Mouse (Mus musculus) erythroblast, embryonic 14.5 days (primary cell): ENCODE data around the gene Hoxa4. TPM values are rescaled to one million over a fixed set of nuclear protein-coding genes. Genes with fewer than 3 reads are reported as not detected.
A peak's percentile ranks its signal among the peaks of the same experiment; 100 is the strongest.

Experiments used
- H3K27me3 ChIP-seq: 2 replicates; pipeline ENCODE4 v1.6.1; 2012; ENCODE audit warnings: inconsistent platforms; ENCODE audit not compliant: control insufficient read depth
- H3K36me3 ChIP-seq: 2 replicates; pipeline ENCODE4 v1.6.1; 2012; ENCODE audit warnings: mild to moderate bottlenecking, inconsistent platforms; ENCODE audit not compliant: control insufficient read depth
- H3K4me1 ChIP-seq: 2 replicates; pipeline ENCODE4 v1.6.1; 2012; ENCODE audit warnings: inconsistent platforms; ENCODE audit not compliant: control insufficient read depth
- H3K4me3 ChIP-seq: replicated peaks from 2 replicates; pipeline ENCODE3; 2012; ENCODE audit warnings: moderate library complexity, mild to moderate bottlenecking, inconsistent platforms
- H3K9me3 ChIP-seq: 2 replicates; pipeline ENCODE4 v1.6.1; 2012; ENCODE audit warnings: low read length, inconsistent platforms, mixed read lengths; ENCODE audit not compliant: control insufficient read depth
- GATA1 ChIP-seq: IDR thresholded peaks from 2 replicates; pipeline ENCODE4 v1.6.1; 2012; ENCODE audit warnings: low read length, inconsistent platforms, mixed read lengths
- TAL1 ChIP-seq: IDR thresholded peaks from 3 replicates; pipeline ENCODE4 v1.6.1; 2012; ENCODE audit warnings: low read length, inconsistent platforms, mixed read lengths
- polyA plus RNA-seq: library from polyadenylated mRNA; stranded (reverse); fragments of >175 nt; gene quantifications from 2 replicates; pipeline ENCODE4 v1.2.3, GENCODE M21; 2012

Gene Hoxa4
- polyA plus RNA-seq, 1 experiment = not detected

GRCm38 (mm10) chr6:52223939-52224760 lies 32.6 kb upstream of the Hoxa4 start:
- H3K4me3 ChIP-seq = no peak overlapping the region
- peaks cover 9% of the 10 kb centered on the region for H3K9me3 ChIP-seq

GRCm38 (mm10) chr6:52222729-52223128 lies 31.2 kb upstream of the Hoxa4 start:
- no peak overlapping the region for H3K4me3 ChIP-seq
- H3K9me3 ChIP-seq = peaks cover 9% of the 10 kb centered on the region
- H3K27me3 ChIP-seq = peaks cover 100% of the 10 kb centered on the region
- TF ChIP-seq TAL1 = no peak
- TF ChIP-seq GATA1 = no peak
- H3K36me3 ChIP-seq = no peaks in the 10 kb centered on the region
- peaks cover 3% of the 10 kb centered on the region for H3K4me1 ChIP-seq

More at GRCm38 (mm10) chr6:52223939-52224760, 32.6 kb upstream of the Hoxa4 start:
- no peak for TF ChIP-seq GATA1
- H3K4me1 ChIP-seq = peaks cover 3% of the 10 kb centered on the region
- H3K27me3 ChIP-seq = peaks cover 100% of the 10 kb centered on the region
- no peaks in the 10 kb centered on the region for H3K36me3 ChIP-seq

- H3K9me3 ChIP-seq = peaks cover 9% of the 10 kb centered on the region
- peaks cover 3% of the 10 kb centered on the region for H3K4me1 ChIP-seq
- H3K27me3 ChIP-seq = peaks cover 100% of the 10 kb centered on the region
- H3K4me3 ChIP-seq = no peak overlapping the region
- H3K36me3 ChIP-seq = no peaks in the 10 kb centered on the region
- no peak for TF ChIP-seq TAL1
- TF ChIP-seq GATA1 = no peak
Measured at GRCm38 (mm10) chr6:52221993-52222685, 30.6 kb upstream of the Hoxa4 start.

- Histone ChIP-seq H3K9me3 (peaks cover 9% of the 10 kb centered on the region), H3K27me3 (peaks cover 100% of the 10 kb centered on the region), H3K4me1 (peaks cover 3% of the 10 kb centered on the region), H3K4me3 (peak within 1 kb of the TSS; percentile 44), H3K36me3 (no peaks in the 10 kb centered on the region)
- no peak for TF ChIP-seq TAL1
- no peak for TF ChIP-seq GATA1
Measured at GRCm38 (mm10) chr6:52221337-52221992, 29.9 kb upstream of the Hoxa4 start, which contains the start of gene Hoxa7. TSS of gene Hoxa7 (minus strand) at chr6:52221854.

- H3K4me1 ChIP-seq = peaks cover 3% of the 10 kb centered on the region
- H3K9me3 ChIP-seq = peaks cover 9% of the 10 kb centered on the region
- H3K4me3 ChIP-seq = no peak overlapping the region
- TF ChIP-seq TAL1 (no peak), GATA1 (no peak)
- H3K27me3 ChIP-seq = peaks cover 100% of the 10 kb centered on the region
- no peaks in the 10 kb centered on the region for H3K36me3 ChIP-seq
Measured at GRCm38 (mm10) chr6:52220865-52221310, 29.3 kb upstream of the Hoxa4 start.

- Histone ChIP-seq H3K9me3 (peaks cover 3% of the 10 kb centered on the region; the same call in 1 of the 2 replicates), H3K27me3 (peaks cover 100% of the 10 kb centered on the region), H3K4me3 (no peak overlapping the region)
Measured at GRCm38 (mm10) chr6:52220003-52220864, 28.7 kb upstream of the Hoxa4 start.

GRCm38 (mm10) chr6:52219234-52219942 lies 27.8 kb upstream of the Hoxa4 start:
- no peak overlapping the region for H3K4me3 ChIP-seq
- no peak for TF ChIP-seq GATA1
- no peak for TF ChIP-seq TAL1
- H3K27me3 ChIP-seq = peaks cover 100% of the 10 kb centered on the region
- H3K4me1 ChIP-seq = peaks cover 3% of the 10 kb centered on the region
- no peaks in the 10 kb centered on the region for H3K36me3 ChIP-seq
- H3K9me3 ChIP-seq = peaks cover 3% of the 10 kb centered on the region; the same call in 1 of the 2 replicates

More at GRCm38 (mm10) chr6:52220003-52220864, 28.7 kb upstream of the Hoxa4 start:
- Histone ChIP-seq H3K36me3 (no peaks in the 10 kb centered on the region), H3K4me1 (peaks cover 3% of the 10 kb centered on the region)
- no peak for TF ChIP-seq GATA1
- no peak for TF ChIP-seq TAL1
